Mouse (Mus musculus): ENCODE measurements around the gene Agap1. TPM values are rescaled to one million over a fixed set of nuclear protein-coding genes. Genes with fewer than 3 reads are reported as not detected.

Agap1 gene
- polyA plus RNA-seq, 1 experiment from 2014 or later = 74.8 TPM

GRCm38 (mm10) chr1:89750921-89751320, 296.3 kb downstream of the Agap1 start:
- Histone ChIP-seq H3K36me3 (no peaks in the 10 kb centered on the region), H3K9ac (no peak overlapping the region), H3K27ac (peak overlapping the region; percentile 74), H3K9me3 (replicated peaks) (no peaks in the 10 kb centered on the region), H3K4me1 (peaks cover 35% of the 10 kb centered on the region), H3K27me3 (peaks cover 8% of the 10 kb centered on the region), H3K4me3 (no peak overlapping the region), H3K4me2 (replicated peaks) (peak overlapping the region; percentile 38)
- WGBS = 8% methylated on average over 21 of the region's 21 CpGs
- ATAC-seq (ENCODE audit: low FRiP score) = peak; percentile 93

DNA sequence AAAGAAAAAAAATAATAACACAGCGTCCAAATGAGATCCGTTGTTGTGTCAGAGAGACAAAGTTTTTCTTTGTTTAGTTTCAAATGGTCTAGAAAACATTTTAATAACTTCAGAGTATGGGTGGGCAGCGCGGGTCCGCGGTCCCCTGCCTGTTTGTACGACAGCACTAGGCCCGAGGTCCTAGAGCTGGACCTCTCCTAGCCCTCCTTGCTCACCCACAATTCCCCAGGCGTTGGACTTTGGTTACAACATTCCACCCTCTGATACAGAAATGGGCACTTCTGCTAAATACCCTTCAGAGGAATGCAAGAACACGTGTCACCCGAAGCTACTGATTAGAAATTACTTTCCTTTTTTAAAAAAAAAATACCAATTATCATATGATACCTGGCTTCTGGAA, 296.7 kb downstream of the Agap1 start:
- Histone ChIP-seq H3K36me3 (no peaks in the 10 kb centered on the region), H3K9ac (no peak overlapping the region), H3K4me2 (replicated peaks) (peak overlapping the region; percentile 38), H3K4me1 (peaks cover 39% of the 10 kb centered on the region), H3K9me3 (replicated peaks) (no peaks in the 10 kb centered on the region), H3K4me3 (no peak overlapping the region), H3K27ac (peak overlapping the region; percentile 68), H3K27me3 (peaks cover 8% of the 10 kb centered on the region)
- WGBS = 45% methylated on average over 11 of the region's 11 CpGs
- peak; percentile 57; the same call in 1 of the 2 replicates for ATAC-seq (ENCODE audit: low FRiP score)

DNA sequence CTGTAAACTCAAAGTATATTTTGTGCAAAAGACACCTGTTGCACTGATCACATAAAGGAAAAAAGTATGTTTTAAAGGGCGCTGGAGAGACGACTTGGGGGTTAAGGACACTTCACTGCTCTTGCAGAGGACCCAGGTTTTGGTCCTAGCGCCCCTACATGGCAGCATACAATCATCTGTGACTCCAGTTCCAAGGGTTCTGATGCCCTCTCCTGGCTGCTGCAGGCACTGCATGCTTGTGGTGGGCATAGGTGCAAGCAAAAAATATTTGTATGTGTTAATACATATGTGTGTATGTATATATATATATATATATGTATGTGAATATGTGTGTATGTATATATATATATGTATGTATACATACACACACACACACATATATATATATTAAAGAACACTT, 298.1 kb downstream of the Agap1 start:
- H3K4me1 ChIP-seq = peaks cover 47% of the 10 kb centered on the region
- H3K27me3 ChIP-seq = peaks cover 12% of the 10 kb centered on the region
- no peaks in the 10 kb centered on the region for H3K9me3 ChIP-seq (replicated peaks)

GRCm38 (mm10) chr1:89755358-89755757, 300.8 kb downstream of the Agap1 start:
- H3K4me2 ChIP-seq (replicated peaks) = no peak overlapping the region
- peaks cover 37% of the 10 kb centered on the region for H3K4me1 ChIP-seq
- H3K27ac ChIP-seq = no peak overlapping the region
- H3K9me3 ChIP-seq (replicated peaks) = no peaks in the 10 kb centered on the region
- H3K27me3 ChIP-seq = peaks cover 12% of the 10 kb centered on the region
- WGBS = 44% methylated on average over 12 of the region's 12 CpGs
- no peak overlapping the region for H3K9ac ChIP-seq
- no peaks in the 10 kb centered on the region for H3K36me3 ChIP-seq
- no peak overlapping the region for H3K4me3 ChIP-seq
- ATAC-seq (ENCODE audit: low FRiP score) = no peak

More for the DNA sequence above, 298.1 kb downstream of the Agap1 start:
- Histone ChIP-seq H3K4me3 (no peak overlapping the region), H3K36me3 (no peaks in the 10 kb centered on the region), H3K4me2 (replicated peaks) (no peak overlapping the region), H3K27ac (no peak overlapping the region), H3K9ac (no peak overlapping the region)
- 98% methylated on average over 3 of the region's 3 CpGs for WGBS
- ATAC-seq (ENCODE audit: low FRiP score) = no peak

- Histone ChIP-seq H3K36me3 (no peaks in the 10 kb centered on the region), H3K9ac (no peak overlapping the region; the same call in 1 of the 2 replicates), H3K27ac (no peak overlapping the region), H3K27me3 (peaks cover 12% of the 10 kb centered on the region), H3K4me1 (peaks cover 27% of the 10 kb centered on the region), H3K9me3 (replicated peaks) (no peaks in the 10 kb centered on the region), H3K4me2 (replicated peaks) (no peak overlapping the region), H3K4me3 (no peak overlapping the region)
- ATAC-seq (ENCODE audit: low FRiP score) = no peak
- 11% methylated on average over 8 of the region's 8 CpGs for WGBS
These were observed 301.8 kb downstream of the Agap1 start for GRCm38 (mm10) chr1:89756387-89756786.

GRCm38 (mm10) chr1:89757545-89757944, 302.9 kb downstream of the Agap1 start:
- no peak for ATAC-seq (ENCODE audit: low FRiP score)
- no peaks in the 10 kb centered on the region for H3K9me3 ChIP-seq (replicated peaks)
- H3K4me2 ChIP-seq (replicated peaks) = no peak overlapping the region
- WGBS = 45% methylated on average over 3 of the region's 3 CpGs
- H3K36me3 ChIP-seq = peaks cover 4% of the 10 kb centered on the region; the same call in 1 of the 2 replicates
- H3K9ac ChIP-seq = no peak overlapping the region
- peaks cover 23% of the 10 kb centered on the region for H3K4me1 ChIP-seq
- H3K27me3 ChIP-seq = peaks cover 12% of the 10 kb centered on the region
- no peak overlapping the region for H3K4me3 ChIP-seq
- no peak overlapping the region for H3K27ac ChIP-seq

- Histone ChIP-seq H3K4me1 (peaks cover 32% of the 10 kb centered on the region), H3K36me3 (peaks cover 8% of the 10 kb centered on the region; the same call in 1 of the 2 replicates), H3K27me3 (no peaks in the 10 kb centered on the region; the same call in 1 of the 2 replicates), H3K9me3 (replicated peaks) (no peaks in the 10 kb centered on the region), H3K9ac (no peak overlapping the region), H3K4me3 (no peak overlapping the region), H3K4me2 (replicated peaks) (no peak overlapping the region), H3K27ac (no peak overlapping the region)
- 12% methylated on average over 3 of the region's 3 CpGs for WGBS
- ATAC-seq (ENCODE audit: low FRiP score) = no peak
These were observed 309.3 kb downstream of the Agap1 start for GRCm38 (mm10) chr1:89763912-89764311.

- Histone ChIP-seq H3K4me1 (peaks cover 47% of the 10 kb centered on the region), H3K4me3 (no peak overlapping the region), H3K9me3 (replicated peaks) (no peaks in the 10 kb centered on the region), H3K27ac (no peak overlapping the region), H3K4me2 (replicated peaks) (no peak overlapping the region), H3K9ac (no peak overlapping the region), H3K36me3 (peaks cover 8% of the 10 kb centered on the region; the same call in 1 of the 2 replicates), H3K27me3 (no peaks in the 10 kb centered on the region; the same call in 1 of the 2 replicates)
- no peak for ATAC-seq (ENCODE audit: low FRiP score)
- WGBS = 41% methylated on average over 8 of the region's 8 CpGs
These were observed 312.3 kb downstream of the Agap1 start for GRCm38 (mm10) chr1:89766891-89767290.

GRCm38 (mm10) chr1:89769641-89770040, 315.0 kb downstream of the Agap1 start:
- no peak overlapping the region for H3K4me2 ChIP-seq (replicated peaks)
- H3K27me3 ChIP-seq = no peaks in the 10 kb centered on the region
- no peaks in the 10 kb centered on the region for H3K9me3 ChIP-seq (replicated peaks)
- H3K9ac ChIP-seq = no peak overlapping the region
- 64% methylated on average over 4 of the region's 4 CpGs for WGBS
- H3K4me3 ChIP-seq = no peak overlapping the region
- H3K4me1 ChIP-seq = peaks cover 36% of the 10 kb centered on the region
- H3K36me3 ChIP-seq = no peaks in the 10 kb centered on the region
- ATAC-seq (ENCODE audit: low FRiP score) = no peak; the same call in 1 of the 2 replicates
- H3K27ac ChIP-seq = no peak overlapping the region

- Histone ChIP-seq H3K9ac (no peak overlapping the region), H3K27me3 (no peaks in the 10 kb centered on the region), H3K9me3 (replicated peaks) (no peaks in the 10 kb centered on the region), H3K27ac (no peak overlapping the region), H3K4me3 (no peak overlapping the region), H3K36me3 (no peaks in the 10 kb centered on the region), H3K4me1 (peaks cover 36% of the 10 kb centered on the region), H3K4me2 (replicated peaks) (no peak overlapping the region)
- WGBS = 73% methylated on average over 1 of the region's 1 CpGs
- ATAC-seq (ENCODE audit: low FRiP score) = no peak
These were observed 315.7 kb downstream of the Agap1 start for GRCm38 (mm10) chr1:89770298-89770697.

DNA sequence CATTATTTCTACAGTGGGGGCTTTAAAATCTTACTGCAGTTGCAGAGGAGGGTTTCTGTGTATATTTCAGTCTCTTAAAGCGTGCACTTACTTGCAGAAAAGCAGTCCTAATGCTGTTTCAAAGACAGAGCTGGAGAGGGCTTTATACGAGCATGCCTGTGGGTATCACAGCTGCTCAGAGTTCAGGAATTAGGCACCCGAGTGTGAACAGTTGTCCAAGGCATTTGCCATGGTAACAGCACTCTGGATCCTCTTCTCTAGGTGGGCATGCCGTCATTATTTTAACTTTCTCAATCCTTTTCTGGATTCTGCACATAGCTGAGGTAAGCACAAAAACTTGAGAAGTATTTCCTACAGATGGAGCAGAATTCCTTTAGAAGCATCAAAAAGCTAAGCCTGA, 321.1 kb downstream of the Agap1 start:
- Histone ChIP-seq H3K27ac (no peak overlapping the region), H3K36me3 (no peaks in the 10 kb centered on the region), H3K4me2 (replicated peaks) (no peak overlapping the region), H3K27me3 (no peaks in the 10 kb centered on the region), H3K9ac (no peak overlapping the region), H3K4me3 (no peak overlapping the region), H3K9me3 (replicated peaks) (no peaks in the 10 kb centered on the region), H3K4me1 (peaks cover 11% of the 10 kb centered on the region)
- ATAC-seq (ENCODE audit: low FRiP score) = no peak
- 35% methylated on average over 4 of the region's 4 CpGs for WGBS

GRCm38 (mm10) chr1:89780675-89781074, 326.1 kb downstream of the Agap1 start:
- no peak overlapping the region for H3K4me2 ChIP-seq (replicated peaks)
- no peak for ATAC-seq (ENCODE audit: low FRiP score)
- H3K9me3 ChIP-seq (replicated peaks) = no peaks in the 10 kb centered on the region
- 90% methylated on average over 2 of the region's 2 CpGs for WGBS
- H3K4me3 ChIP-seq = no peak overlapping the region
- no peak overlapping the region for H3K27ac ChIP-seq
- no peaks in the 10 kb centered on the region for H3K27me3 ChIP-seq
- H3K4me1 ChIP-seq = peaks cover 41% of the 10 kb centered on the region
- no peaks in the 10 kb centered on the region for H3K36me3 ChIP-seq
- no peak overlapping the region for H3K9ac ChIP-seq

- Histone ChIP-seq H3K4me2 (replicated peaks) (no peak overlapping the region), H3K27me3 (no peaks in the 10 kb centered on the region), H3K4me1 (peaks cover 45% of the 10 kb centered on the region), H3K9ac (no peak overlapping the region), H3K9me3 (replicated peaks) (no peaks in the 10 kb centered on the region), H3K27ac (no peak overlapping the region), H3K4me3 (no peak overlapping the region), H3K36me3 (no peaks in the 10 kb centered on the region)
- no peak for ATAC-seq (ENCODE audit: low FRiP score)
- WGBS = 59% methylated on average over 8 of the region's 8 CpGs
These were observed 327.3 kb downstream of the Agap1 start for GRCm38 (mm10) chr1:89781861-89782260.

All from hindbrain, embryonic 12.5 days (tissue).